Mouse (Mus musculus) stomach, postnatal 0 days (tissue): Measurements from ENCODE around the gene Rubcn. TPM values are rescaled to one million over a fixed set of nuclear protein-coding genes. Genes with fewer than 3 reads are reported as not detected.

Experiments used
- ATAC-seq: fragments of 200-750 bp; cut with Nextera tagmentation; 2 replicates; pipeline ENCODE4 v1.8.0; 2017; ENCODE audit not compliant: low FRiP score, low TSS enrichment
- DNase-seq: peaks from one replicate; pipeline ENCODE4 v3.0.0-alpha.2; 2016; ENCODE audit warnings: low spot score
- H3K27ac ChIP-seq: fragments of 300-500 bp; sonication (generic); replicated peaks from 2 replicates; pipeline ENCODE4 v1.5.1; 2014; ENCODE audit warnings: mild to moderate bottlenecking, control low read depth
- H3K27me3 ChIP-seq: fragments of 300-500 bp; sonication (generic); 2 replicates; pipeline ENCODE4 v1.6.1; 2014; ENCODE audit warnings: low read length; ENCODE audit not compliant: control insufficient read depth, insufficient read depth
- H3K36me3 ChIP-seq: fragments of 300-500 bp; sonication (generic); 2 replicates; pipeline ENCODE4 v1.6.1; 2014; ENCODE audit warnings: low read length, mixed read lengths; ENCODE audit not compliant: control insufficient read depth, insufficient read depth
- H3K4me1 ChIP-seq: fragments of 300-500 bp; sonication (generic); replicated peaks from 2 replicates; pipeline ENCODE4 v1.6.1; 2014; ENCODE audit warnings: antibody characterized with exemption; ENCODE audit not compliant: control insufficient read depth, insufficient read depth
- H3K4me2 ChIP-seq: fragments of 300-500 bp; sonication (generic); replicated peaks from 2 replicates; pipeline ENCODE4 v1.6.1; 2014; ENCODE audit warnings: low read depth, mild to moderate bottlenecking, control low read depth, moderate library complexity
- H3K4me3 ChIP-seq: fragments of 300-500 bp; sonication (generic); 2 replicates; pipeline ENCODE4 v1.5.1; 2014; ENCODE audit warnings: low read depth, low read length, control low read depth
- H3K9ac ChIP-seq: fragments of 300-500 bp; sonication (generic); 2 replicates; pipeline ENCODE4 v1.6.1; 2014; ENCODE audit warnings: mild to moderate bottlenecking, low read length, control low read depth, mixed read lengths
- H3K9me3 ChIP-seq: fragments of 300-500 bp; sonication (generic); 2 replicates; pipeline ENCODE4 v1.6.1; 2016; ENCODE audit warnings: low read length; ENCODE audit not compliant: control insufficient read depth
- CTCF ChIP-seq: IDR thresholded peaks from 2 replicates; pipeline ENCODE4 v1.5.1; 2016; ENCODE audit warnings: antibody characterized with exemption, low read depth, mild to moderate bottlenecking, moderate library complexity
- EP300 ChIP-seq: optimal IDR thresholded peaks from 2 replicates; pipeline ENCODE3; 2016; ENCODE audit warnings: antibody characterized with exemption
- WGBS: fragments of 180-500 bp; shearing (Covaris S2); extraction: QIAGEN DNeasy Blood & Tissue Kit; methylation state at CpG from one replicate; pipeline ENCODE4 v1.1.7; 2014; 5-methylcytosine and 5-hydroxymethylcytosine counted together
- polyA plus RNA-seq: library from polyadenylated mRNA; unstranded; fragments of >200 nt; fragmentation: Nextera tagmentation; extraction: Ambion mirVana; gene quantifications from 2 replicates; pipeline ENCODE4 v1.2.1, GENCODE M21; 2015

Rubcn gene
- polyA plus RNA-seq, 1 experiment from 2014 or later, result 7.1 TPM

DNA sequence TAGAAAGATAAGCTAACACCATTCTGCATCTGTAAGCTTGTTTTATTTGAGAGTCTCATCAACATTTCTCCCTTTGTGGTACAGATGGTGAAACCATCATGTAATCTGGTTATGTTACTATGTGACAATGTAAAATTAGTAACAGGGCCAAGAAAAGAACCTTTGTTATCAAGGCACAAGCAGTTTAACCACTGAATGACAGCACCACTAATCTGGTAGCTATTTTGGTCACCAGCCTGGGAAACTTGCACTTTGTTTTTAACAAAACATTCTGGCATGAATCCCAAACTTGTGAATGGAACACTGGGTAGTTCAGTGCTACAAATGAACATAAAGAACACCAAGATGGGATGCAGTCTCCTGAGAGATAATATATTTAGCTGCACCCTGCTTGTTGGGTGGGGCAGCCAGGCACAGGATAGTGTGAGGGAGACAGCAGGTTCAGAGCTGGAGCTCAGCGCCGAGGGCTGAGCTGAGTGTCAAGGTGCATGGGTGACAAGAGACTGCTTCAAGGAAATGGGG is 23.5 kb downstream of the Rubcn start:
- H3K4me2 ChIP-seq, result no peak overlapping the region
- no peak overlapping the region for H3K4me3 ChIP-seq
- no peak overlapping the region for H3K9ac ChIP-seq
- no peak for TF ChIP-seq EP300
- TF ChIP-seq CTCF, result no peak
- peak overlapping the region; percentile 58; the same call in 1 of the 2 replicates for H3K27ac ChIP-seq
- peaks cover 2% of the 10 kb centered on the region; the same call in 1 of the 2 replicates for H3K36me3 ChIP-seq
- DNase-seq (no peak), ATAC-seq (no peak)
- no peaks in the 10 kb centered on the region for H3K27me3 ChIP-seq
- H3K9me3 ChIP-seq, result no peaks in the 10 kb centered on the region
- no peaks in the 10 kb centered on the region; the same call in 1 of the 2 replicates for H3K4me1 ChIP-seq
- WGBS, result 60% methylated on average over 2 of the region's 2 CpGs

DNA sequence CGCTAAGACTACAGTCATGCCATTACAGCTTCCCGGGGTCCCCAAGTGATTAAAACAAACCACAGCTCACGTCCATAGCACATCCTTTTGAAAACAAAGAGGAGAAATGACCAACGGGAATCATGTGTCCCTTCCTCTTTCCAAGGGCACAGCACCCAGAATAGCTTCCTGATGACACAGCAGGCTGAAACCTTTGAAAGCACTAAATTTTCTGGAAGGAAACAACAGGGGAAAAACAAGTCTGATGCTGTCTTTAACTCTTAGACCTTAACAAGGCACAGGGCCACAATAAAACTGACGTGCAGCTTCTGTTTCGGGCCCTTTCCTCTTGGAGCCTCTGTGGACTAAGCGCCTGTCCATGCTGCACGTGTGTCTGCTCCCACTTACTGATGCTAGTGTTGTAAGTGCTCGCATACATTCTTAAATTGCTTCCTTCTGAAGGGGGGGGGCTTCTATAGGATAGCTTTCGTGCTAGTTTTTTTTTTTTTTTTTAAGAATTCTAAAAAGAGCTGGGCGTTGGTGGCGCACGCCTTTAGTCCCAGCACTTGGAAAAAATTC is 24.0 kb downstream of the Rubcn start:
- H3K27ac ChIP-seq, result no peak overlapping the region
- 79% methylated on average over 13 of the region's 13 CpGs for WGBS
- H3K4me1 ChIP-seq, result no peaks in the 10 kb centered on the region; the same call in 1 of the 2 replicates

DNA sequence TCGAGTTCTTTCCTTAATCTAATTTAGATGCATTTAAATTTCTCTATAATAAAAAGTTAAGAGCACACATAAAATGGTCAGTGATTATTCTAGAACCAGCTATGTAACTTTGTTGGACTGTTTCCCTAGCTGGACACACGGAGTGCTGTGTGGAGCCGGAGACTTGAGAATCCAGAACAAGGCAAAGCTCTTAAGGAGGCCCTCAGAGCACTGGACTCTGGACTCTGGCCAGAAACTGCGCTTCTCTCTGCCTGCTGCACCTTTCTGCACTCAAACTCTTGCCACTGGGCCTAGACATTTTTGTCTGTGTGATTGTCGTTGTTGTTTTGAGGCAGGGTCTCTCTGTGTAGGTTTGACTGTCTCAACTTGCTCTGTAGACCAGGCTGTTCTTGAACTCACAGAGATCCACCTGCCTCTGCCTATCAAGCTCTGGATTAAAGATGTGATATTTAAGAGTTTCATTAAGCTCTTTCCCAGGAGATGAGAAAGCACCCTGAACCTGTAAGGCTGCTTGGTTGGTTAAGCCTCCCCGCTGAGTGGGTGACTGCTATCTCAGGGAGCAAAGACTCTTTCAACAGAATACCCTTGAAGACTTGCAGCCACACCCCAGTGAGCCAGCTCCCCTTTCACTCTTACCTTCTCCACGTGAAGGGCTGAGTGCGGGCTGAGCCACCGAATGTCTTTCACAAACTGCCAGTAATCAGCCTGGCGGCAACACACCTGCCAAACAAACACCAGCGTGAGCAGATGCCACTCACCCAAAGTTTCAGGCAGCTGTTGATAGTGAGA is 28.3 kb downstream of the Rubcn start:
- 82% methylated on average over 11 of the region's 11 CpGs for WGBS
- Histone ChIP-seq H3K36me3 (peaks cover 14% of the 10 kb centered on the region), H3K27ac (no peak overlapping the region)

More for the DNA sequence above, 24.0 kb downstream of the Rubcn start:
- Histone ChIP-seq H3K36me3 (peaks cover 2% of the 10 kb centered on the region; the same call in 1 of the 2 replicates), H3K27me3 (no peaks in the 10 kb centered on the region), H3K4me2 (no peak overlapping the region), H3K9ac (no peak overlapping the region), H3K9me3 (no peaks in the 10 kb centered on the region), H3K4me3 (no peak overlapping the region)
- DNase-seq (no peak), ATAC-seq (no peak)
- no peak for TF ChIP-seq EP300
- TF ChIP-seq CTCF, result no peak

DNA sequence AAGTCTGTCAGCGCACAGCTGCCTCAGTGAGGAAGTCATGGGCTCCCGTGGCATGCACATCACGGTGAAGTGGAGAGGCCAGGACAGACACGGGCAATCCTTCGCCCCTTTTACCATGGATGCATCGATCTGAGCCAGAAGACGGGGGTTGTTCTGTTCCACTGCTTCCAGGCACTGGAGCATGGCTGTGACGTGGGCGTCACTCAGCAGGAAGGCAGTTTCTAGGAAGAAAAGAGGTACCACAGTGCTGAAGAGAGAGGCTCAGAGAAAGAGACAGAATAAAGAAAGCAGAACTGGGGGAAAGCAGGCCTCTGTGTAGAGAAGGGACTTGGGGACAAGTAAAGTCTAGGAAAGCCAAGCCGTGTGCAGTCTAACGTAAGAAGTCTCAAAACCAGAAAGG is 30.5 kb downstream of the Rubcn start:
- DNase-seq (no peak), ATAC-seq (no peak)
- no peak overlapping the region for H3K4me2 ChIP-seq
- no peak overlapping the region for H3K27ac ChIP-seq
- peaks cover 27% of the 10 kb centered on the region for H3K36me3 ChIP-seq
- H3K27me3 ChIP-seq, result no peaks in the 10 kb centered on the region
- TF ChIP-seq CTCF, result no peak
- TF ChIP-seq EP300, result no peak
- H3K9ac ChIP-seq, result no peak overlapping the region
- 95% methylated on average over 11 of the region's 11 CpGs for WGBS
- H3K4me1 ChIP-seq, result no peaks in the 10 kb centered on the region
- H3K9me3 ChIP-seq, result no peaks in the 10 kb centered on the region
- H3K4me3 ChIP-seq, result no peak overlapping the region

More for the DNA sequence above, 28.3 kb downstream of the Rubcn start:
- Histone ChIP-seq H3K27me3 (no peaks in the 10 kb centered on the region), H3K9ac (no peak overlapping the region), H3K4me2 (no peak overlapping the region), H3K4me3 (no peak overlapping the region), H3K9me3 (no peaks in the 10 kb centered on the region), H3K4me1 (no peaks in the 10 kb centered on the region)
- ATAC-seq, result no peak
- no peak for TF ChIP-seq CTCF
- TF ChIP-seq EP300, result no peak
- no peak for DNase-seq

DNA sequence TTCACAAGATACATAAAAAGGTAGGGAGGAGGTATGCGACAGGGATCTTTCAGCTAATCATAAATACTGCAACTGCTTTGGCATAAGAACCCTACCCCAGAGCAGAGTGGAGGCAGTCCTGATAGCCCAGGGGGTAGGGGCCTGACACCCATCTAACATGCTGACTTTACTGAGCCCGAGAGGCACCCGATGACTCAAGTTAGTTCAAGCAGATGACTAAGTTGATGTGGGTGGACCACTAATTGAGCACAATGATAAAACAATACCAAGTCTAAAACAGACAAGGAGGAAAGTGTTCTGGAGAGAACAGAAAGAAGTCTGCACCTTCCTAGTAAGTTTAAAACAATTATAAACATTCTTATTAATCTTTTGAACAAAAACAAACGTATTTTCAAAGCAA is 46.1 kb downstream of the Rubcn start:
- Histone ChIP-seq H3K9ac (no peak overlapping the region), H3K27me3 (no peaks in the 10 kb centered on the region), H3K36me3 (peaks cover 31% of the 10 kb centered on the region), H3K4me3 (no peak overlapping the region), H3K9me3 (no peaks in the 10 kb centered on the region), H3K4me2 (no peak overlapping the region), H3K4me1 (no peaks in the 10 kb centered on the region), H3K27ac (no peak overlapping the region)
- ATAC-seq, result no peak
- DNase-seq, result no peak
- TF ChIP-seq EP300 (no peak), CTCF (no peak)
- 64% methylated on average over 4 of the region's 4 CpGs for WGBS

DNA sequence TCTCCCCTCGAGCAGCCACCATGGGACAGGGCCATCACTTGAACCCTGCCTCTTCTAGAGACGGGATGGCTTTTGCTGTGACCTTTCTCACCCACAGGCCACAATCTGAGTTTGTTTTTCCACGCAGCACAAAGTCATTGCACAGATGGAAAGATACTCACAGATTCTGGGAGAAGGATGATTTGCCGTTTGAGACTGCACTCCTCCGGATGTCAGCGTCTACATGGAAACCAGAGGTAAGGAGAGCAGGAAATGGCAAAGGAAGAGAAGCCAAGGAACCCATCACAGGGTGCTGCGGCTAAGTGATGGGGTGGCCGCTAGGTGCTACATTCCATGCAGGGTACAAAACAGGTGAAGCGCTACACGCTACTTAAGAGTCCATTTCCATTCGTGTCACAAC is 48.5 kb downstream of the Rubcn start:
- Histone ChIP-seq H3K9ac (no peak overlapping the region), H3K36me3 (peaks cover 24% of the 10 kb centered on the region), H3K9me3 (no peaks in the 10 kb centered on the region), H3K4me3 (no peak overlapping the region), H3K27me3 (no peaks in the 10 kb centered on the region), H3K4me2 (no peak overlapping the region), H3K4me1 (no peaks in the 10 kb centered on the region), H3K27ac (no peak overlapping the region)
- no peak for ATAC-seq
- no peak for DNase-seq
- 81% methylated on average over 11 of the region's 11 CpGs for WGBS
- TF ChIP-seq EP300 (no peak), CTCF (no peak)
